Comparison of ENCODE assay signal across 14 mouse cellular contexts in genomic region chr12:87088331-87088730, GRCm38 (mm10). TPM values are rescaled to one million over a fixed set of nuclear protein-coding genes. Genes with fewer than 3 reads are reported as not detected.
DNase-seq lines count a peak whose midpoint lies in the region; ATAC-seq and TF ChIP-seq lines count a peak whose summit lies in the region.
"Had no signal": no experiment of that assay in that cellular context is flagged by ENCODE, and none has a peak within 500 bp of the region (broad histone marks: within the 10 kb centered on the region; RNA-seq: fewer than 3 reads in every experiment).

No protein-coding gene starts in this region.

- no peak for ATAC-seq in intestine, postnatal 0 days
- no peak for ATAC-seq in intestine, embryonic 15.5 days
- ATAC-seq in heart, embryonic 12.5 days (ENCODE audit: insufficient number of reproducible peaks, low FRiP score), result no peak

- H3K4me1 ChIP-seq in intestine, postnatal 0 days (replicated peaks; ENCODE audit: control insufficient read depth, insufficient read depth, low read length), result 0 out of 2 replicates have a peak, but pooled peaks cover 13% of the 10 kb centered on the region
- 0 out of 2 replicates have a peak, but pooled peaks cover 3% of the 10 kb centered on the region for H3K4me1 ChIP-seq in intestine, embryonic 15.5 days (replicated peaks)
- H3K4me1 ChIP-seq in heart, embryonic 12.5 days (replicated peaks), result peaks cover 26% of the 10 kb centered on the region
- H3K4me1 ChIP-seq: lung, embryonic 15.5 days had no signal

- peak overlapping the region; percentile 73; the same call in 1 of the 2 replicates for H3K27ac ChIP-seq in intestine, postnatal 0 days (ENCODE audit: low read depth, low read length)
- no peak overlapping the region for H3K27ac ChIP-seq in intestine, embryonic 15.5 days
- no peak overlapping the region for H3K27ac ChIP-seq in heart, embryonic 12.5 days (ENCODE audit: poor library complexity, severe bottlenecking)
- H3K27ac ChIP-seq: hindbrain, embryonic 14.5 days; lung, embryonic 15.5 days had no signal

- peak; percentile 67 for TF ChIP-seq CTCF in intestine, postnatal 0 days (IDR thresholded peaks at IDR 0.05; ENCODE audit: low read depth)

- H3K9me3 ChIP-seq in intestine, postnatal 0 days (ENCODE audit: control insufficient read depth), result no peaks in the 10 kb centered on the region
- H3K9me3 ChIP-seq in intestine, embryonic 15.5 days, result no peaks in the 10 kb centered on the region
- H3K9me3 ChIP-seq in heart, embryonic 12.5 days (replicated peaks), result no peaks in the 10 kb centered on the region
- H3K9me3 ChIP-seq: lung, embryonic 15.5 days had no signal

- peak; percentile 25 for DNase-seq in right cerebral cortex, postnatal 4 days
- DNase-seq in right cerebral cortex, postnatal 10 days (ENCODE audit: low spot score in 2 of 2), result no peak
- DNase-seq in R1 (ENCODE audit: low read depth, low spot score), result peak; percentile 74
- peak; percentile 43 for DNase-seq in splenic B cell, adult 2 months (ENCODE audit: low read depth, low spot score)
- no peak for DNase-seq in spleen, postnatal 14 days (ENCODE audit: low spot score in 2 of 2)
- DNase-seq: cerebellum, adult 8-10 months; gastrocnemius, postnatal 25 days; right cerebral cortex, postnatal 25 days had no signal

- WGBS in intestine, postnatal 0 days, result 38% methylated on average over 4 of the region's 4 CpGs
- WGBS in intestine, embryonic 15.5 days, result 35% methylated on average over 4 of the region's 4 CpGs
- 39% methylated on average over 4 of the region's 4 CpGs for WGBS in heart, embryonic 12.5 days

- no peak overlapping the region for H3K4me3 ChIP-seq in intestine, postnatal 0 days (ENCODE audit: low read depth, low read length)
- H3K4me3 ChIP-seq in intestine, embryonic 15.5 days (replicated peaks), result no peak overlapping the region
- H3K4me3 ChIP-seq in heart, embryonic 12.5 days, result no peak overlapping the region
- H3K4me3 ChIP-seq: erythroblast, embryonic 14.5 days; lung, embryonic 15.5 days had no signal

- H3K9ac ChIP-seq in intestine, postnatal 0 days (ENCODE audit: low read depth, low read length), result no peak overlapping the region
- H3K9ac ChIP-seq in intestine, embryonic 15.5 days, result no peak overlapping the region
- H3K9ac ChIP-seq in heart, embryonic 12.5 days, result no peak overlapping the region
- H3K9ac ChIP-seq: hindbrain, embryonic 14.5 days; lung, embryonic 15.5 days had no signal

- H3K4me2 ChIP-seq in intestine, postnatal 0 days (replicated peaks; ENCODE audit: low read depth), result no peak overlapping the region
- no peak overlapping the region for H3K4me2 ChIP-seq in intestine, embryonic 15.5 days (replicated peaks)
- no peak overlapping the region for H3K4me2 ChIP-seq in heart, embryonic 12.5 days
- H3K4me2 ChIP-seq: hindbrain, embryonic 14.5 days; lung, embryonic 15.5 days had no signal

- no peaks in the 10 kb centered on the region for H3K27me3 ChIP-seq in intestine, postnatal 0 days (replicated peaks; ENCODE audit: control insufficient read depth, insufficient read depth, low read length)
- no peaks in the 10 kb centered on the region for H3K27me3 ChIP-seq in intestine, embryonic 15.5 days (replicated peaks)
- H3K27me3 ChIP-seq in splenic B cell, adult 2 months (ENCODE audit: control insufficient read depth, insufficient read depth, low read length, poor library complexity, severe bottlenecking), result no peaks in the 10 kb centered on the region
- peaks cover 5% of the 10 kb centered on the region; the same call in 1 of the 2 replicates for H3K27me3 ChIP-seq in heart, embryonic 12.5 days (replicated peaks)
- H3K27me3 ChIP-seq: lung, embryonic 15.5 days had no signal

- no peaks in the 10 kb centered on the region for H3K36me3 ChIP-seq in intestine, postnatal 0 days (ENCODE audit: control insufficient read depth, insufficient read depth)
- H3K36me3 ChIP-seq in intestine, embryonic 15.5 days, result no peaks in the 10 kb centered on the region
- H3K36me3 ChIP-seq in splenic B cell, adult 2 months (ENCODE audit: control insufficient read depth, insufficient read depth, low read length, poor library complexity, severe bottlenecking), result no peaks in the 10 kb centered on the region
- no peaks in the 10 kb centered on the region for H3K36me3 ChIP-seq in heart, embryonic 12.5 days
- H3K36me3 ChIP-seq: lung, embryonic 15.5 days had no signal

RNA-seq across cellular contexts. Expression of gene Ngb, which starts 14.0 kb away (rescaled TPM):
- polyA plus RNA-seq in intestine, postnatal 0 days (2015; fragmentation: Nextera tagmentation; extraction: Ambion mirVana), result 2.0 and 2.8 TPM in 2 replicates
- polyA plus RNA-seq in intestine, embryonic 15.5 days (2015; fragmentation: Nextera tagmentation; extraction: Ambion mirVana), result 1.1 and 1.2 TPM in 2 replicates
- polyA plus RNA-seq in heart, embryonic 12.5 days (2016; fragmentation: Nextera tagmentation; extraction: Ambion mirVana), result 0.57 TPM in 1 of 2 replicates, not detected in the other
- polyA plus RNA-seq: erythroblast, embryonic 14.5 days had no signal

RNA-seq across cellular contexts. Expression of gene Gstz1, which starts 58.6 kb away (rescaled TPM):
- 58.8 and 62.4 TPM in 2 replicates for polyA plus RNA-seq in intestine, postnatal 0 days (2015; fragmentation: Nextera tagmentation; extraction: Ambion mirVana)
- 44.8 and 48.5 TPM in 2 replicates for polyA plus RNA-seq in intestine, embryonic 15.5 days (2015; fragmentation: Nextera tagmentation; extraction: Ambion mirVana)
- 30.9 and 31.4 TPM in 2 replicates for polyA plus RNA-seq in heart, embryonic 12.5 days (2016; fragmentation: Nextera tagmentation; extraction: Ambion mirVana)

RNA-seq across cellular contexts. Expression of gene Pomt2, which starts 59.4 kb away (rescaled TPM):
- polyA plus RNA-seq in intestine, postnatal 0 days (2015; fragmentation: Nextera tagmentation; extraction: Ambion mirVana), result 5.7 and 6.2 TPM in 2 replicates
- polyA plus RNA-seq in intestine, embryonic 15.5 days (2015; fragmentation: Nextera tagmentation; extraction: Ambion mirVana), result 12.9 and 13.1 TPM in 2 replicates
- polyA plus RNA-seq in heart, embryonic 12.5 days (2016; fragmentation: Nextera tagmentation; extraction: Ambion mirVana), result 15.4 and 16.0 TPM in 2 replicates

Comparison
In these comparisons a context has a peak if more than half of its experiments do, and no peak if none do; other contexts are left out.
1. DNase-seq: peak in right cerebral cortex, postnatal 4 days (single experiment), R1 (single experiment) and splenic B cell, adult 2 months (single experiment); none in right cerebral cortex, postnatal 10 days (0 of 2) and spleen, postnatal 14 days (0 of 2).